Mouse (Mus musculus): ENCODE data around the gene Gbp9. TPM values are rescaled to one million over a fixed set of nuclear protein-coding genes. Genes with fewer than 3 reads are reported as not detected.
"Not testable (repeated sequence)": the region's sequence is repeated elsewhere in the genome, so short reads cannot be mapped to it uniquely, and the experiment has no call there.

The Gbp9 gene
- total RNA-seq, 4 experiments from 2014 or later = 1.6 to 3.9 (median 2.8) TPM

DNA sequence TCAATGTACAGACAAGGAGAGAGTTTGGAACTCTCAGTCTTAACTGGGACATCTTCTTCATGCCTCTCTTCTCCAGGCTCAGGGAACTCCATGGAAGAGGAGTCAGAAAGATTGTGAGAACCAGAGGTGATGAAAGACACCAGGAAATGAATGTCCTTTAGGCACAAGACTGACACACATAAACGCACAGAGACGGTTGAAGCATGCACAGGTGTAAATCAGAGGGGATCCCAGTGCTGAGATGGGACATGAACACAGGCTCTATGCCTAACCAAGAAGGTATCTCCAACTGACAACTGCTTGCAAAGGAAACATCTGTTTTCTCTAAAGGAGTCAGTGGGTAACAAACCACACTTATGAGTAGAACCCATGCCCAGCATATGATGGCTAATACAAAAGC, 79.1 kb downstream of the Gbp9 start:
- DNase-seq (ENCODE audit: low spot score in 2 of 2) = no peak

DNA sequence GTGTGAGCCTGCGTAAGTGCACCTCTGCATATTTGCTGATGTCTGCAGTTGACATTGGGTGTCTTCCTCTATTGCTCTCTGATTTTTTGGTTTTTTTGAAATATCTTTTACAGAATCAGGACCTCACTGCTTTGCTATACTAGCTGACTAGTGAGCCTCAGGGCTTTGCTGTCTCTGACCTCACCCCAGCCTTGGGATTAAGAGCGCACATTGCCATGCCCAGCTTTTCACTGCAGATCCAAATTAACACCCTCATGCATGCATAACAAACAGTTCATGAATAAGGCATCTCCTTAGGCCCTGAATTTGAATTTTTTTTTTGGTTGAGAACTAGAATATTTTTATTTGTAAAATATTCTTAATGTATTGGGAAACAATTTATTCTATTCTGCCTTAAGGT, 84.1 kb downstream of the Gbp9 start:
- DNase-seq (ENCODE audit: low spot score in 2 of 2) = no peak

DNA sequence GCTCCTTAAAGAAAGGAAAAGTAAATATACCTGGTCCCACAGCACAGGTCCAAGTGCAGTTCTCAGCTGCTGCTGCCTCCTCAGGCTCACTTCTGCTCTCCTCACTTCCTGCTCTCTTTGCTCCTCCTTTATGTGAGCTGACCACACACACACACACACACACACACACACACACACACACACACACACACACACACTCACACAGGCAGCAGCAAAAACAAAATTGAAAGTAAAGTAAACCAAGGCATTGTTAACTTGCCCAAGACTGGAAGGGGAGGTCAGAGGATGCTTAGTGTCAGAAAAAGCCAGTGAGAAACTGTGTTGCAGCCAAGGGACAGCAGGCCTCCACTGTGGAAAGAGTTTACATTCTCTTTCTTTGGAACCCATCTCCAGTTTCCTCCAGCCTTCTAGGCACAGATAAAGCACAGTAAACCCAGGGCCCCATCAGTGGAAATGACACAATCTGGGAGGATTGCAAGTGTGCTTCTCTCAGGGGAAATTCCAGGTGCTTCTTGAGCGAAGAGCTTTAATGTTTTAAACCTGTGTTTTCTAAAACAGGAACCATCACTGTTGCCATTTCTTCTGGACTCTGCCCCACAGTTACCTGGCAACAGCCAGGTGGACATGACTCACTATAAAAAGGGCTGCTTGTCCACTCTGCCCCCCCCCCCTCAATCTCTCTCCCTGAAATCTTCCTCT, 85.7 kb downstream of the Gbp9 start:
- DNase-seq (ENCODE audit: low spot score in 2 of 2) = not testable (repeated sequence)

DNA sequence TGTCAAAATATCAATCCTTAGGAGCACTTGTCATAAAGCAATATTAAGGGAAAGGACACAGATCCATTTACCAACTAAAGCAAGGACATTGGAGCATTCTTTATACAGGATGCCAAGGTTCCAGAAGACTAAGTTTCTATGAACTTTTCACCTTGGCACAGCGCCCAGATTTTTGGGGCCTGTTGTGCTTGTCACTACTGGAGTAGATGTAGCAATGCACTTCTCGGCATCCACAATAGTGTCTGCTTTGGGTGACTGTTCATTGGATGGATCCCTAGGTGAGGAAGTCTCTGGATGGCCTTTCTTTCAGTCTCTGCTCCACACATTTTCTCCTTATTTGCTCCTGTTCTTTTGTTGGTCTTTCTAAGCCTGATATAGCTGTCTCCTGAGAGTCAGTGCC, 107.0 kb downstream of the Gbp9 start:
- no peak for DNase-seq (ENCODE audit: low spot score in 2 of 2)

Other genes starting within 250 kb of the Gbp9 start
- gene Abcg3, start 156.8 kb downstream of the Gbp9 start, total RNA-seq (2022) = under 1 TPM in 2 of 4 experiments, not detected in 2; 0.20 TPM
- gene Gbp8, start within 50 bp of the Gbp9 start, total RNA-seq (2022) = under 1 TPM in 1 of 4 experiments, not detected in 3; 0.36 TPM
- 1 to 10 TPM; 1.2 to 2.9 (median 1.6) TPM for gene Gbp4, start within 50 bp of the Gbp9 start, total RNA-seq (2022)
- gene Gbp10, start 100.0 kb upstream of the Gbp9 start, total RNA-seq (2022) = under 1 TPM in 2 of 4 experiments, not detected in 2; 0.22 to 0.25 TPM
- gene Gm43302, start 154.2 kb upstream of the Gbp9 start, total RNA-seq (2022) = not detected
- 1 to 10 TPM in 3 of 4 experiments, under 1 TPM in 1; 0.99 to 3.7 (median 2.3) TPM for gene Gbp6, start 154.2 kb upstream of the Gbp9 start, total RNA-seq (2022)

All from layer of hippocampus, adult 8-10 months (tissue).